Comparison of ENCODE assay signal across 15 mouse cellular contexts in genomic region chr5:103916595-103917356, GRCm38 (mm10). TPM values are rescaled to one million over a fixed set of nuclear protein-coding genes. Genes with fewer than 3 reads are reported as not detected.
A peak's percentile ranks its signal among the peaks of the same experiment; 100 is the strongest.
DNase-seq lines count a peak whose midpoint lies in the region; ATAC-seq and TF ChIP-seq lines count a peak whose summit lies in the region.
"Had no signal": no experiment of that assay in that cellular context is flagged by ENCODE, and none has a peak within 500 bp of the region (broad histone marks: within the 10 kb centered on the region; RNA-seq: fewer than 3 reads in every experiment).

No protein-coding gene starts in this region.

- WGBS in forebrain, embryonic 14.5 days: 49% methylated on average over 12 of the region's 12 CpGs
- WGBS in forebrain, postnatal 0 days: 54% methylated on average over 12 of the region's 12 CpGs
- 30% methylated on average over 12 of the region's 12 CpGs for WGBS in large intestine, adult 2 months

- TF ChIP-seq CTCF in forebrain, postnatal 0 days (IDR thresholded peaks at IDR 0.05; ENCODE audit: low read depth): no peak

- no peak overlapping the region for H3K4me3 ChIP-seq in forebrain, embryonic 14.5 days (ENCODE audit: low read depth, low read length)
- H3K4me3 ChIP-seq in forebrain, postnatal 0 days (ENCODE audit: low read depth, low read length): no peak overlapping the region
- H3K4me3 ChIP-seq: heart, embryonic 15.5 days; liver, embryonic 15.5 days; midbrain, embryonic 13.5 days had no signal

- H3K27ac ChIP-seq in forebrain, embryonic 14.5 days (ENCODE audit: low read depth, low read length): no peak overlapping the region
- H3K27ac ChIP-seq in forebrain, postnatal 0 days (ENCODE audit: low read depth, low read length): no peak overlapping the region
- H3K27ac ChIP-seq: heart, embryonic 15.5 days; liver, embryonic 15.5 days had no signal

- H3K27me3 ChIP-seq in forebrain, embryonic 14.5 days (replicated peaks; ENCODE audit: control insufficient read depth, insufficient read depth, low read length): no peaks in the 10 kb centered on the region
- H3K27me3 ChIP-seq in forebrain, postnatal 0 days (ENCODE audit: insufficient read depth, low read length): no peaks in the 10 kb centered on the region

- ATAC-seq in forebrain, embryonic 14.5 days: peak; percentile 5; the same call in 1 of the 2 replicates
- ATAC-seq in forebrain, postnatal 0 days: no peak
- ATAC-seq: activated CD4-positive, CD25-positive, alpha-beta regulatory T cell, adult 4 months had no signal

- H3K9me3 ChIP-seq in forebrain, embryonic 14.5 days (replicated peaks; ENCODE audit: control insufficient read depth, low read length): no peaks in the 10 kb centered on the region
- no peaks in the 10 kb centered on the region for H3K9me3 ChIP-seq in forebrain, postnatal 0 days (ENCODE audit: low read length)
- H3K9me3 ChIP-seq: heart, embryonic 15.5 days; liver, embryonic 15.5 days; midbrain, embryonic 13.5 days had no signal

- H3K4me2 ChIP-seq in forebrain, embryonic 14.5 days (ENCODE audit: low read length): no peak overlapping the region
- H3K4me2 ChIP-seq in forebrain, postnatal 0 days (ENCODE audit: low read depth): no peak overlapping the region
- H3K4me2 ChIP-seq: heart, embryonic 15.5 days; liver, embryonic 15.5 days; midbrain, embryonic 13.5 days had no signal

- DNase-seq in forebrain, embryonic 14.5 days (ENCODE audit: low spot score): no peak
- DNase-seq in forebrain, postnatal 0 days: no peak
- DNase-seq in testis, postnatal 14 days (ENCODE audit: low spot score): peak; percentile 54
- DNase-seq in testis, postnatal 10 days (ENCODE audit: low spot score): no peak
- peak; percentile 47 for DNase-seq in large intestine, adult 2 months (ENCODE audit: low read depth, low spot score)
- no peak for DNase-seq in frontal cortex, postnatal 25 days (ENCODE audit: low spot score in 2 of 2)
- DNase-seq in spleen, postnatal 10 days (ENCODE audit: low spot score in 2 of 2): no peak
- DNase-seq: cerebellum, postnatal 14 days; heart, adult 18-20 months; kidney, adult 11 months; layer of hippocampus, postnatal 36 days had no signal

- no peak overlapping the region for H3K9ac ChIP-seq in forebrain, embryonic 14.5 days (ENCODE audit: low read length)
- H3K9ac ChIP-seq in forebrain, postnatal 0 days: no peak overlapping the region
- H3K9ac ChIP-seq: heart, embryonic 15.5 days; liver, embryonic 15.5 days; midbrain, embryonic 13.5 days had no signal

- no peaks in the 10 kb centered on the region for H3K36me3 ChIP-seq in forebrain, embryonic 14.5 days (ENCODE audit: control insufficient read depth, insufficient read depth, low read length)
- H3K36me3 ChIP-seq in forebrain, postnatal 0 days (ENCODE audit: insufficient read depth): no peaks in the 10 kb centered on the region
- H3K36me3 ChIP-seq: heart, embryonic 15.5 days; liver, embryonic 15.5 days; midbrain, embryonic 13.5 days had no signal

- H3K4me1 ChIP-seq in forebrain, embryonic 14.5 days (ENCODE audit: control insufficient read depth, insufficient read depth, low read length): no peaks in the 10 kb centered on the region
- no peaks in the 10 kb centered on the region for H3K4me1 ChIP-seq in forebrain, postnatal 0 days (ENCODE audit: insufficient read depth)
- H3K4me1 ChIP-seq: heart, embryonic 15.5 days; liver, embryonic 15.5 days had no signal

RNA-seq across cellular contexts. Expression of gene Klhl8, which starts 5.7 kb away (rescaled TPM):
- polyA plus RNA-seq in forebrain, embryonic 14.5 days (2014; fragmentation: Nextera tagmentation; extraction: Ambion mirVana): 41.1 and 46.5 TPM in 2 replicates
- 51.2 and 60.0 TPM in 2 replicates for total RNA-seq in forebrain, postnatal 0 days (2014; rRNA removed)
- 41.0 and 47.3 TPM in 2 replicates for polyA plus RNA-seq in forebrain, postnatal 0 days (2015; fragmentation: Nextera tagmentation; extraction: Ambion mirVana)
- 2.4 and 2.5 TPM in 2 replicates for polyA plus RNA-seq in large intestine, adult 2 months (2012; rRNA removed)

Comparison
In these comparisons a context has a peak if more than half of its experiments do, and no peak if none do; other contexts are left out.
1. DNase-seq: peak in testis, postnatal 14 days (single experiment) and large intestine, adult 2 months (single experiment); none in forebrain, embryonic 14.5 days (single experiment), forebrain, postnatal 0 days (single experiment), testis, postnatal 10 days (single experiment), frontal cortex, postnatal 25 days (0 of 2) and spleen, postnatal 10 days (0 of 2).
2. RNA of gene Klhl8, which starts 5.7 kb away (polyA plus RNA-seq): 41.0 to 47.3 TPM in forebrain, postnatal 0 days and 41.1 to 46.5 TPM in forebrain, embryonic 14.5 days; 2.4 to 2.5 TPM in large intestine, adult 2 months; every median in the first group is over 10 times any median in the second.